Mouse (Mus musculus): ENCODE measurements at regions not wholly inside any gene's neighbourhood (a gene's known extent, or its start where the extent isn't known, plus 50 kb on each side); places are given as distances from the start of the nearest gene placed in this dataset.

- Histone ChIP-seq H3K9me3 (no peaks in the 10 kb centered on the region), H3K4me1 (no peaks in the 10 kb centered on the region), H3K36me3 (no peaks in the 10 kb centered on the region), H3K9ac (no peak overlapping the region), H3K27ac (no peak overlapping the region), H3K4me3 (no peak overlapping the region), H3K27me3 (no peaks in the 10 kb centered on the region), H3K4me2 (no peak overlapping the region)
- 66% methylated on average over 10 of the region's 10 CpGs for WGBS
- no peak for ATAC-seq (ENCODE audit: borderline replicate concordance, extremely low read depth, low FRiP score, low TSS enrichment)
Observed at GRCm38 (mm10) chr7:69007237-69007636, 258.2 kb upstream of the Arrdc4 start.

DNA sequence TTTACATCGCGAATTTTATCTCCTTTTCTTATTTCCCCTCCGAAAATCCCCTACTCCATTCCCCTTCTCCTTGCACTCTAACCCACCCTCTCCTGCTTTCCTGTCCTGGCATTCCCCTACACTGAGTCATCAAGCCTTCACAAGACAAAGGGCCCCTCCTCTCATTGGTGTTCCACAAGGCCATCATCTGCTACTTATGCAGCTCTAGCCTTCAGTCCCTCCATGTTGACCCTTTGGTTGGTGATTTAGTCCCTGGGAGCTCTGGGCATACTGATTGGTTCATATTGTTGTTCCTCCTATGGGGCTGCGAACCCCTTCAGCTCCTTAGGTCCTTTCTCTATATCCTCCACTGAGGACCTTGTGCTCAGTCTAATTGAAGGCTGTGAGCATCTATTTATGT lies 239.0 kb upstream of the Arrdc4 start:
- Histone ChIP-seq H3K4me3 (no peak overlapping the region), H3K27ac (no peak overlapping the region), H3K4me2 (no peak overlapping the region), H3K9me3 (no peaks in the 10 kb centered on the region), H3K9ac (no peak overlapping the region), H3K36me3 (no peaks in the 10 kb centered on the region), H3K27me3 (no peaks in the 10 kb centered on the region), H3K4me1 (no peaks in the 10 kb centered on the region)
- WGBS, result 85% methylated on average over 4 of the region's 4 CpGs
- ATAC-seq (ENCODE audit: borderline replicate concordance, extremely low read depth, low FRiP score, low TSS enrichment), result no peak

DNA sequence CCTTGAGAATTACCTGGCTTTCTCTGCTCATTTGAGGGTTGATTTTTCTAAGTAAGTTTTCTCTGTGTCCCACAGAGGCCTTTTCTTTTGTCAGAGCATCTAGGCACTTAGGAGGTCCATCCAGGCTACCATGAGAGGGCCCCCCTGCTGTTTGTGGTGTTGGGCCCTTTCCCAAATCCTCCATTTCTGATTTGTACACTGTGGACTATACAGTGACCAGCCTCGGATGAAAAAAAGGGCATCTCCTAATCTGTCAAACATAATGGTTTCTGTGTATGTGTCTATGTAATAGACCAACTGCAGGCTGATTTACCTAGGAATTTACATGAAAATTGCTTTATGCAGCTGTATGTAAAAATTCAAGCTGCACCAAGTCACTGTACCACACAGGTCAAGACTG lies 234.9 kb upstream of the Arrdc4 start:
- Histone ChIP-seq H3K27me3 (no peaks in the 10 kb centered on the region), H3K27ac (no peak overlapping the region), H3K9me3 (no peaks in the 10 kb centered on the region), H3K36me3 (no peaks in the 10 kb centered on the region), H3K4me3 (no peak overlapping the region), H3K4me2 (no peak overlapping the region), H3K9ac (no peak overlapping the region), H3K4me1 (0 out of 2 replicates have a peak, but pooled peaks cover 4% of the 10 kb centered on the region)
- no peak for ATAC-seq (ENCODE audit: borderline replicate concordance, extremely low read depth, low FRiP score, low TSS enrichment)
- 40% methylated on average over 1 of the region's 1 CpGs for WGBS

- H3K9ac ChIP-seq, result no peak overlapping the region
- no peak overlapping the region for H3K4me3 ChIP-seq
- WGBS, result 70% methylated on average over 10 of the region's 10 CpGs
- no peaks in the 10 kb centered on the region for H3K36me3 ChIP-seq
- ATAC-seq (ENCODE audit: borderline replicate concordance, extremely low read depth, low FRiP score, low TSS enrichment), result no peak
- H3K27me3 ChIP-seq, result no peaks in the 10 kb centered on the region
- H3K9me3 ChIP-seq, result no peaks in the 10 kb centered on the region
- H3K4me2 ChIP-seq, result no peak overlapping the region
- H3K4me1 ChIP-seq, result peaks cover 7% of the 10 kb centered on the region
- no peak overlapping the region for H3K27ac ChIP-seq
Observed at GRCm38 (mm10) chr7:68982914-68983502, 234.0 kb upstream of the Arrdc4 start.

DNA sequence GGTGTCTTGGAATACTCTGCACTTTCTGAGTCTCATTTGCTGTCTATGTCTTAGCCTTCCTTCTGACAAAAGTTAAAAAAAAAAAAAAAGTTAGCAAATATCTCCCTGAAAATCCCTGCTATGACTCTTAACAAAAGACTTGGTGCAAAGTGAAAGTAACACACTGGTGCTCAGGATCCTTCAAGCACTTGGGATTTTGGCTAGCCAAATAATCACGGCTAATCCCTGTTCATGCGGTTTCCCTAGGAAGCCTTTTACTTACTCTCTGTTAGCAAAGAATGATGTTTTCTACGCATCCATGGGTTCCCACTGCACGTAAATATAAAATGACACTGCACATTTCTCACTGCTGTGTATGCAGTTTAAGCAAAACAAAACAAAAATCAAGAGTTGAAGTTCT lies 229.5 kb upstream of the Arrdc4 start:
- Histone ChIP-seq H3K27ac (no peak overlapping the region), H3K27me3 (no peaks in the 10 kb centered on the region), H3K9me3 (no peaks in the 10 kb centered on the region), H3K4me3 (no peak overlapping the region), H3K4me1 (peaks cover 19% of the 10 kb centered on the region), H3K9ac (no peak overlapping the region), H3K4me2 (peak overlapping the region; percentile 32; the same call in 1 of the 2 replicates), H3K36me3 (no peaks in the 10 kb centered on the region)
- no peak for ATAC-seq (ENCODE audit: borderline replicate concordance, extremely low read depth, low FRiP score, low TSS enrichment)
- WGBS, result 30% methylated on average over 4 of the region's 4 CpGs

- Histone ChIP-seq H3K4me1 (peaks cover 19% of the 10 kb centered on the region), H3K27ac (no peak overlapping the region), H3K9me3 (no peaks in the 10 kb centered on the region), H3K4me2 (no peak overlapping the region), H3K9ac (no peak overlapping the region), H3K36me3 (no peaks in the 10 kb centered on the region), H3K27me3 (no peaks in the 10 kb centered on the region), H3K4me3 (no peak overlapping the region)
- ATAC-seq (ENCODE audit: borderline replicate concordance, extremely low read depth, low FRiP score, low TSS enrichment), result peak; percentile 29; the same call in 1 of the 2 replicates
- WGBS, result 33% methylated on average over 7 of the region's 7 CpGs
Observed at GRCm38 (mm10) chr7:68976813-68977752, 228.0 kb upstream of the Arrdc4 start.

DNA sequence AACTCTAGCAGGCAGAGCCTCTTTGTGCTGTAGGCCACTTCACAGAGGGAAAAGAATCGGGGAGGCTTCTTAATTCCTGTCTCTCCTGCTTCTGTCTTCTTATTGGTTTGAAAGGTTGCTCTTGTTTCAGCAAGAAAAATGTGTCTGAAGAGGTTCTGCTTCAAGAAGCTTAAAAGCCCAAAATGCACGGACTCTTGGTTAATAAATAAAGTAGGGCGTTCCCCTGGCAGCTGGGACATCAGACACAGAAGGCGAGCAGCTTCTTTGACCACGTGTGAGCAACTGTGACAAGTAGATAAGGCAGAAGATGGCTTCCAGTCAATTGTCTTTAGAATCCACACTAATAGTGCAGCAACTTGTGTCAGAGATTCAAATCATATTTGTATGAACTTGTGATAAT lies 226.9 kb upstream of the Arrdc4 start:
- Histone ChIP-seq H3K27me3 (no peaks in the 10 kb centered on the region), H3K4me1 (peaks cover 19% of the 10 kb centered on the region), H3K9ac (no peak overlapping the region), H3K27ac (peak overlapping the region; percentile 13; the same call in 1 of the 2 replicates), H3K4me3 (no peak overlapping the region), H3K36me3 (no peaks in the 10 kb centered on the region), H3K4me2 (no peak overlapping the region), H3K9me3 (no peaks in the 10 kb centered on the region)
- WGBS, result 27% methylated on average over 5 of the region's 5 CpGs
- ATAC-seq (ENCODE audit: borderline replicate concordance, extremely low read depth, low FRiP score, low TSS enrichment), result no peak

GRCm38 (mm10) chr7:68975580-68975894 lies 226.5 kb upstream of the Arrdc4 start:
- H3K27me3 ChIP-seq, result no peaks in the 10 kb centered on the region
- H3K36me3 ChIP-seq, result no peaks in the 10 kb centered on the region
- H3K4me3 ChIP-seq, result no peak overlapping the region
- no peaks in the 10 kb centered on the region for H3K9me3 ChIP-seq
- peaks cover 19% of the 10 kb centered on the region for H3K4me1 ChIP-seq
- H3K4me2 ChIP-seq, result no peak overlapping the region
- H3K27ac ChIP-seq, result 0 out of 2 replicates have a peak overlapping the region, but pooled peaks have one; percentile 13
- H3K9ac ChIP-seq, result no peak overlapping the region
- peak; percentile 63; the same call in 1 of the 2 replicates for ATAC-seq (ENCODE audit: borderline replicate concordance, extremely low read depth, low FRiP score, low TSS enrichment)
- WGBS, result 24% methylated on average over 2 of the region's 2 CpGs

DNA sequence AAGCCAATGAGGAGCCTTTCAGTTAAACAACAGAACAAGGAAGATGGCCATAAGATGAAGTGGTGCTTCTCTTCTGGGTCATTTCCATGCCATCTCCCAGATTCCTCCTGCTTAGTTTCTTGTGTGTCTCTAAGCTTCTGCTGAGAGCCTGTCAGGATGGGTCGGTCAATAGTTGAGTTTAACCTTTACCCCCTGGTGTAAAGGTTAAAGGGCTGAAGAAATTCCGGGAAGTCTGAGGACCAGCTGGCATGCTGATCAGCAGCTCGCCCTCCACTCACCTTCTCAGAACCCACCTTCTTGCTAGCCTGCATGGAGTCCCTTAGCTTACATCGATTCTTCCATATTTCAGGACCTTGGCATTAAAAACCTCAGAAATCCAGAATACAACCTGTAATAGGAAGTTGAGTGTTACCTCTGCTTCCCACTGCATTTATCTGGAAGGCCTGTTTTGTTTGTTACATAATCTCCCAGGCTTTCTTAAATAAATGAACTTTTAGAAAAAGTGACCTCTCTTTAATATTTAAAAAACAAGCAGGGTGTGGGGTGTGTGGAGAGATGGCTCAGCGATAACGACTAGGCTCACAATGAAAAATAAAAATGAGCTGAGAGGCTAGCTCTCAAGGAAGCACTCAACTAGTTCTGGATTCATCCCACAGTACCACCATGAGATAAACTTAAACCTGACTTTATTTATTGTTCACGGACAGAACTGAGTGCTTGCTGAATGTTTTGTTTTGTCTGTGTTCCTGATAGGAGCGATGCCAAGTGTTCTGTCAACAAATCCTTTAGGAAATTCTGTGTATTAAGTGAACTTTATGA lies 225.9 kb upstream of the Arrdc4 start:
- H3K4me2 ChIP-seq, result no peak overlapping the region
- no peak overlapping the region for H3K4me3 ChIP-seq
- H3K9ac ChIP-seq, result no peak overlapping the region
- 44% methylated on average over 8 of the region's 8 CpGs for WGBS
- peak; percentile 55; the same call in 1 of the 2 replicates for ATAC-seq (ENCODE audit: borderline replicate concordance, extremely low read depth, low FRiP score, low TSS enrichment)
- H3K27ac ChIP-seq, result no peak overlapping the region
- H3K9me3 ChIP-seq, result no peaks in the 10 kb centered on the region
- peaks cover 19% of the 10 kb centered on the region for H3K4me1 ChIP-seq
- H3K27me3 ChIP-seq, result no peaks in the 10 kb centered on the region
- H3K36me3 ChIP-seq, result no peaks in the 10 kb centered on the region

GRCm38 (mm10) chr7:68945886-68946863 lies 197.1 kb upstream of the Arrdc4 start:
- peak; percentile 91 for ATAC-seq (ENCODE audit: borderline replicate concordance, extremely low read depth, low FRiP score, low TSS enrichment)
- WGBS, result 33% methylated on average over 6 of the region's 6 CpGs
- Histone ChIP-seq H3K4me1 (peaks cover 14% of the 10 kb centered on the region; the same call in 1 of the 2 replicates), H3K27me3 (no peaks in the 10 kb centered on the region), H3K27ac (peak overlapping the region; percentile 72), H3K4me3 (no peak overlapping the region), H3K4me2 (no peak overlapping the region), H3K36me3 (no peaks in the 10 kb centered on the region), H3K9ac (no peak overlapping the region), H3K9me3 (no peaks in the 10 kb centered on the region)
